In the genomic region with DNA sequence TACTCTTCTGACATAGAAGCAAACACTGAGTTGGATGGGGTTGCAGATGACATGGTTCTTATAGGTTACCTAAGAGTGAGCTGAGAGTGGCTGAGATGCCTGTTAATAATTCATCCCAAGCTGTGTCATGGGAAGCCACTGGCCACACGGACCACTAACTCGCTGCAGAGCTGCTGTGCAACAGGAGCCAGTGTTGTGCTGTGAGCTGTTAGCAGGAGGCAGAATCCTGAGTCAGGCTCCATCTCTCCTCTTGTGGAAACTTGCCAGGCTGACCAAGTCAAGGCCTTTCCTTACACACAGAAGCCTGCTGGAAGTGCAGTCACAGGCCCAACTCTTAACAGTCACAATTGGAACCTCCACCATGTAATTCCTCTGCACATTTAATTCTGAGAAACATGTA, we compare ENCODE assay signal across 24 mouse cellular contexts. TPM values are rescaled to one million over a fixed set of nuclear protein-coding genes. Genes with fewer than 3 reads are reported as not detected.
A peak's percentile ranks its signal among the peaks of the same experiment; 100 is the strongest.
DNase-seq lines count a peak whose midpoint lies in the region; ATAC-seq lines count a peak whose summit lies in the region.
"Had no signal": no experiment of that assay in that cellular context is flagged by ENCODE, and none has a peak within 500 bp of the region (broad histone marks: within the 10 kb centered on the region; RNA-seq: fewer than 3 reads in every experiment).

No protein-coding gene starts in this region.

- H3K36me3 ChIP-seq in midbrain, embryonic 14.5 days (ENCODE audit: control insufficient read depth, insufficient read depth, low read length), result peaks cover 83% of the 10 kb centered on the region

- ATAC-seq in midbrain, embryonic 14.5 days (ENCODE audit: low FRiP score, low TSS enrichment), result no peak
- ATAC-seq: forebrain, embryonic 15.5 days; intestine, postnatal 0 days had no signal

- H3K9me3 ChIP-seq in midbrain, embryonic 14.5 days (ENCODE audit: control insufficient read depth, low read length), result no peaks in the 10 kb centered on the region
- H3K9me3 ChIP-seq: forebrain, embryonic 15.5 days; hindbrain, embryonic 13.5 days; limb, embryonic 13.5 days; liver, embryonic 13.5 days; lung, embryonic 15.5 days had no signal

- WGBS in midbrain, embryonic 14.5 days, result 92% methylated on average over 2 of the region's 2 CpGs

- no peak overlapping the region for H3K4me2 ChIP-seq in midbrain, embryonic 14.5 days (ENCODE audit: low read length)
- H3K4me2 ChIP-seq: forebrain, embryonic 15.5 days; heart, embryonic 11.5 days; hindbrain, embryonic 13.5 days; limb, embryonic 13.5 days; liver, embryonic 13.5 days; lung, embryonic 15.5 days had no signal

- H3K27me3 ChIP-seq in midbrain, embryonic 14.5 days (ENCODE audit: control insufficient read depth, insufficient read depth, low read length), result no peaks in the 10 kb centered on the region
- H3K27me3 ChIP-seq: forebrain, embryonic 15.5 days; hindbrain, embryonic 13.5 days; limb, embryonic 13.5 days; liver, embryonic 13.5 days; lung, embryonic 15.5 days had no signal

- H3K9ac ChIP-seq in midbrain, embryonic 14.5 days (replicated peaks; ENCODE audit: low read length), result no peak overlapping the region
- H3K9ac ChIP-seq: forebrain, embryonic 15.5 days; hindbrain, embryonic 13.5 days; limb, embryonic 13.5 days; liver, embryonic 13.5 days; lung, embryonic 15.5 days had no signal

- H3K4me3 ChIP-seq in midbrain, embryonic 14.5 days (replicated peaks; ENCODE audit: low read depth, low read length), result no peak overlapping the region
- H3K4me3 ChIP-seq: forebrain, embryonic 15.5 days; hindbrain, embryonic 13.5 days; limb, embryonic 13.5 days; liver, embryonic 13.5 days; lung, embryonic 15.5 days had no signal

- H3K27ac ChIP-seq in midbrain, embryonic 14.5 days (replicated peaks; ENCODE audit: low read depth, low read length), result no peak overlapping the region
- H3K27ac ChIP-seq: forebrain, embryonic 15.5 days; hindbrain, embryonic 13.5 days; limb, embryonic 13.5 days; liver, embryonic 13.5 days; lung, embryonic 15.5 days had no signal

- no peaks in the 10 kb centered on the region for H3K4me1 ChIP-seq in midbrain, embryonic 14.5 days (ENCODE audit: control insufficient read depth, insufficient read depth, low read length)
- H3K4me1 ChIP-seq: forebrain, embryonic 15.5 days; hindbrain, embryonic 13.5 days; limb, embryonic 13.5 days; liver, embryonic 13.5 days; lung, embryonic 15.5 days had no signal

- intact Hi-C loops in left cerebral cortex, postnatal 14 days (cut with DNase I), result no loop called here

- peak; percentile 84 to 93 for DNase-seq in adrenal gland, adult (ENCODE audit: inconsistent age in 2 of 2, low spot score in 1 of 2)
- DNase-seq in adrenal gland, postnatal 4 days (ENCODE audit: low spot score in 2 of 2), result no peak
- peak; percentile 13 for DNase-seq in NIH3T3 (ENCODE audit: low read depth)
- DNase-seq in adrenal gland, postnatal 25 days, result peak; percentile 66
- peak; percentile 45 for DNase-seq in kidney, postnatal 10 days
- no peak for DNase-seq in left cerebral cortex, postnatal 14 days (ENCODE audit: low spot score in 2 of 2)
- DNase-seq in midbrain, embryonic 14.5 days, result no peak
- no peak for DNase-seq in heart, postnatal 4 days
- DNase-seq: cerebellum, adult 11-12 months; cerebellum, postnatal 14 days; heart, postnatal 14 days; liver, embryonic 13.5 days; lung, postnatal 4 days; right cerebral cortex, postnatal 14 days; spleen, adult 18-20 months; thymus, postnatal 36 days had no signal

RNA-seq across cellular contexts. Expression of gene Nkx3-2, which starts 26.2 kb away (rescaled TPM):
- total RNA-seq in adrenal gland, postnatal 4 days (2021), result not detected
- total RNA-seq in adrenal gland, postnatal 25 days (2021), result not detected in 2 replicates
- not detected for total RNA-seq in left cerebral cortex, postnatal 14 days (2021)
- polyA plus RNA-seq in midbrain, embryonic 14.5 days (2014; fragmentation: Nextera tagmentation; extraction: Ambion mirVana), result not detected in 2 replicates
- not detected for total RNA-seq in heart, postnatal 4 days (2021)
- total RNA-seq: heart, postnatal 14 days; layer of hippocampus, postnatal 10 days; left cerebral cortex, adult 8-10 months had no signal
- polyA plus RNA-seq: forebrain, embryonic 15.5 days; heart, embryonic 11.5 days; hindbrain, embryonic 13.5 days; liver, embryonic 13.5 days; lung, embryonic 15.5 days had no signal

RNA-seq across cellular contexts. Expression of gene Bod1l, which starts 53.6 kb away (rescaled TPM):
- total RNA-seq in adrenal gland, postnatal 4 days (2021), result 10 to 100 TPM; 33.7 to 36.9 TPM
- total RNA-seq in adrenal gland, postnatal 25 days (2021), result 42.9 and 43.3 TPM in 2 replicates
- total RNA-seq in left cerebral cortex, postnatal 14 days (2021), result 10 to 100 TPM; 35.6 to 36.0 TPM
- 29.8 and 32.4 TPM in 2 replicates for polyA plus RNA-seq in midbrain, embryonic 14.5 days (2014; fragmentation: Nextera tagmentation; extraction: Ambion mirVana)
- 10 to 100 TPM; 17.0 to 17.8 TPM for total RNA-seq in heart, postnatal 4 days (2021)

Comparison
In these comparisons a context has a peak if more than half of its experiments do, and no peak if none do; other contexts are left out.
1. DNase-seq: peak in adrenal gland, adult (2 of 2), NIH3T3 (single experiment), adrenal gland, postnatal 25 days (single experiment) and kidney, postnatal 10 days (single experiment); none in adrenal gland, postnatal 4 days (0 of 2), left cerebral cortex, postnatal 14 days (0 of 2), midbrain, embryonic 14.5 days (single experiment) and heart, postnatal 4 days (single experiment).